Mouse (Mus musculus): Measurements from ENCODE around the gene Akp3.

GRCm38 (mm10) chr1:87124673-87125072 lies at the start of gene Akp3:
- TF ChIP-seq POLR2A (IDR thresholded peaks at IDR 0.05; ENCODE audit: borderline replicate concordance, control insufficient read depth, low read depth, low read length), result no peak
- no peak for TF ChIP-seq CTCF (IDR thresholded peaks at IDR 0.05; ENCODE audit: control insufficient read depth, insufficient read depth, low read length)
